Mouse (Mus musculus): ENCODE results near the gene Fbxl22. TPM values are rescaled to one million over a fixed set of nuclear protein-coding genes. Genes with fewer than 3 reads are reported as not detected.

Fbxl22 gene
- polyA plus RNA-seq (2015; fragmentation: Illumina TruSeq; extraction: RNeasy Lipid Tissue Mini Kit (QIAGEN cat#74804); ENCODE audit: insufficient read depth, low read depth, low replicate concordance) = 0.54 TPM

DNA sequence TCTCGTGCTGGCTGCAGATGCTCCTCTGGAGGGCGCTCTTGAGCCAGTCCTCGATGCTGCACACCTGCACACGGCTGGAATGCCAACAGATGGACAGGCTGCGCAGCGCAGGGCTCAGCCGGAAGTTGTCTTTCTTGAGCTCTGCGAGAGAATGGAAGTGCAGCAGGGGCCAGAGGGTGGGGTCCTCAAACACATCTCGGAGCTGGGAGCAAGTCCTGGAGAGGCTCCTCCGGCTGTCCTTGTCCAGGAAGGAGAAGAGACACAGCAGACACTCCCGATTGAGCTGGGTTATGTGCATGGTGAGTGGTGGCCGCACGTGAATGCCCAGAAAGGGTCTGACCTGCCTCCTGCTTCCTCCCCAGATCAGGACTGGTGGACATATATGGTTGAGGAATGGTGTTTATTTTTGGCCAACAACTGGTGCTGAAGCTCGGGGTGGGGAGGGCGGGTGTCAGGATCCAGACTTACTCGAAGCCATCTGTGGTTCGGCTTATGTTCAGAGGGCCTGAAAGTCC is at the start of gene Fbxl22:
Gene Fbxl22, minus strand, starts transcription at position 338 of the 515 bp plus-strand sequence.

Other genes with a start within 250 kb of the Fbxl22 start
- 6.9 TPM for gene Herc1, start 164.1 kb downstream of the Fbxl22 start, polyA plus RNA-seq (2015; fragmentation: Illumina TruSeq; extraction: RNeasy Lipid Tissue Mini Kit (QIAGEN cat#74804); ENCODE audit: insufficient read depth, low read depth, low replicate concordance)
- gene Usp3, start 78.5 kb upstream of the Fbxl22 start, polyA plus RNA-seq (2015; fragmentation: Illumina TruSeq; extraction: RNeasy Lipid Tissue Mini Kit (QIAGEN cat#74804); ENCODE audit: insufficient read depth, low read depth, low replicate concordance) = 5.0 TPM
- not detected for gene Car12, start 199.1 kb upstream of the Fbxl22 start, polyA plus RNA-seq (2015; fragmentation: Illumina TruSeq; extraction: RNeasy Lipid Tissue Mini Kit (QIAGEN cat#74804); ENCODE audit: insufficient read depth, low read depth, low replicate concordance)

Data from pancreas, adult 10 weeks (tissue).